Mouse (Mus musculus) liver, embryonic 16.5 days (tissue): ENCODE results near the gene Phf12. TPM values are rescaled to one million over a fixed set of nuclear protein-coding genes. Genes with fewer than 3 reads are reported as not detected.

Experiments used
- ATAC-seq: fragments of 200-750 bp; cut with Nextera tagmentation; 2 replicates; pipeline ENCODE4 v1.8.0; 2017; ENCODE audit warnings: low read depth, mild to moderate bottlenecking, moderate number of reproducible peaks, moderate library complexity
- H3K27ac ChIP-seq: fragments of 300-500 bp; sonication (generic); 2 replicates; pipeline ENCODE4 v1.5.1; 2014; ENCODE audit warnings: mild to moderate bottlenecking, low read length
- H3K27me3 ChIP-seq: fragments of 300-500 bp; sonication (generic); 2 replicates; pipeline ENCODE4 v1.6.1; 2014; ENCODE audit warnings: low read depth, low read length, mixed read lengths; ENCODE audit not compliant: control insufficient read depth, insufficient read depth
- H3K36me3 ChIP-seq: fragments of 300-500 bp; sonication (generic); 2 replicates; pipeline ENCODE4 v1.6.1; 2014; ENCODE audit warnings: mild to moderate bottlenecking; ENCODE audit not compliant: control insufficient read depth, insufficient read depth
- H3K4me1 ChIP-seq: fragments of 300-500 bp; sonication (generic); 2 replicates; pipeline ENCODE4 v1.6.1; 2014; ENCODE audit warnings: low read depth, low read length, mixed read lengths; ENCODE audit not compliant: control insufficient read depth
- H3K4me2 ChIP-seq: fragments of 300-500 bp; sonication (generic); 2 replicates; pipeline ENCODE4 v1.6.1; 2014; ENCODE audit warnings: low read depth, low read length, mixed read lengths
- H3K4me3 ChIP-seq: fragments of 300-500 bp; sonication (generic); 2 replicates; pipeline ENCODE4 v1.5.1; 2014; ENCODE audit warnings: low read depth, mild to moderate bottlenecking, low read length
- H3K9ac ChIP-seq: fragments of 300-500 bp; sonication (generic); 2 replicates; pipeline ENCODE4 v1.6.1; 2014; ENCODE audit warnings: low read depth, low read length
- H3K9me3 ChIP-seq: fragments of 300-500 bp; sonication (generic); replicated peaks from 2 replicates; pipeline ENCODE4 v1.6.1; 2016; ENCODE audit warnings: low read length; ENCODE audit not compliant: control insufficient read depth
- WGBS: fragments of 180-500 bp; shearing (Covaris S2); extraction: QIAGEN DNeasy Blood & Tissue Kit; methylation state at CpG from one replicate; pipeline ENCODE4 v1.1.7; 2014; ENCODE audit not compliant: insufficient replicate concordance; 5-methylcytosine and 5-hydroxymethylcytosine counted together
- polyA plus RNA-seq: library from polyadenylated mRNA; unstranded; fragments of >200 nt; fragmentation: Nextera tagmentation; extraction: Ambion mirVana; gene quantifications from 2 replicates; pipeline ENCODE4 v1.2.1, GENCODE M21; 2015

Gene Phf12
- polyA plus RNA-seq, 1 experiment from 2014 or later = 5.3 TPM

DNA sequence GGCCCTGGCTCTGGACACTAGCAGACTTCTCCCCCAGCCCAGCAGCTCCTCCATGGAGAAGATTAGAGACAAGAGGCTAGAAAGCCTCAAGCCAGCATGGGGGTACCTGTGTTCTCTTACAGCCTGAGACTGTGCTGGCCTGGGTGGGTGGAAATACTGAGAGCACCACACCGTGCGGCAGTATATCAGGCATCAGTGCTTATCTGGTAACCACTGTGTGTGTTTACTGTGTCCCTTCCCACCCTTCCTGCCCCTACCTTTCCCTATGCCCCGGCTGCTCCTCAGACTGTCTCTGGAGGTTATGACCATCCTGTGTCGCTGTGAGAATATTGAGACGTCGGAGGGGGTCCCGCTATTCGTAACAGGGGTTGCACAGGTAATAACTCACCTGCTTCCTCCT lies 70.5 kb downstream of the Phf12 start:
- H3K4me2 ChIP-seq = 0 out of 2 replicates have a peak overlapping the region, but pooled peaks have one; percentile 16
- peak overlapping the region; percentile 33 for H3K9ac ChIP-seq

DNA sequence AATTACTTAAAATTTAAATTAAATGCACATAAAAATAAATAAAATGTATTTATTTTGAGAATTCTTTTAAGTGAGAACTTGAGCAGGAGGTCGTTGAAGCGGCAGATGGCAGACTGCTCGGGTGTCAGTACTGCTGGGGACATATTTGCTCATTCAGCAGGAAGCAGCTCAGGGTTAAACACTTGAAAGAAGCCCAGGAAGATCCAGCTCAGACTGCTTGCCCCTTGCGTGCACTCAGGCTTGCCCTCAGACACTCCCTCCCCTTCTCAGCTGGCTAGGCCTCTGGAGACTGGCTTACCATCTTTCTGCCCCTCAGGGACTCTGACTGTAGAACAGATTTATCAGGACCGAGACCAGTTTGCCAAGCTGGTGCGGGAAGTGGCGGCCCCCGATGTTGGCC lies 74.4 kb downstream of the Phf12 start:
- H3K27ac ChIP-seq = no peak overlapping the region
- 82% methylated on average over 8 of the region's 8 CpGs for WGBS

More for the DNA sequence above, 70.5 kb downstream of the Phf12 start:
- H3K36me3 ChIP-seq = no peaks in the 10 kb centered on the region
- H3K4me1 ChIP-seq = peaks cover 12% of the 10 kb centered on the region
- ATAC-seq = peak; percentile 88
- H3K9me3 ChIP-seq = no peaks in the 10 kb centered on the region
- no peak overlapping the region for H3K4me3 ChIP-seq
- no peaks in the 10 kb centered on the region for H3K27me3 ChIP-seq
- peak overlapping the region; percentile 3; the same call in 1 of the 2 replicates for H3K27ac ChIP-seq
- WGBS = 58% methylated on average over 8 of the region's 8 CpGs

GRCm38 (mm10) chr11:78059833-78060757 lies 77.5 kb downstream of the Phf12 start:
- H3K27ac ChIP-seq = peak overlapping the region; percentile 82
- 39% methylated on average over 9 of the region's 9 CpGs for WGBS
- H3K4me1 ChIP-seq = peaks cover 42% of the 10 kb centered on the region
- ATAC-seq = peak; percentile 85
- no peaks in the 10 kb centered on the region for H3K27me3 ChIP-seq
- peak overlapping the region; percentile 10 for H3K4me3 ChIP-seq
- H3K36me3 ChIP-seq = 0 out of 2 replicates have a peak, but pooled peaks cover 2% of the 10 kb centered on the region
- peak overlapping the region; percentile 46 for H3K9ac ChIP-seq
- no peaks in the 10 kb centered on the region for H3K9me3 ChIP-seq
- peak overlapping the region; percentile 50 for H3K4me2 ChIP-seq

More for the DNA sequence above, 74.4 kb downstream of the Phf12 start:
- Histone ChIP-seq H3K4me1 (peaks cover 32% of the 10 kb centered on the region), H3K9me3 (no peaks in the 10 kb centered on the region), H3K36me3 (0 out of 2 replicates have a peak, but pooled peaks cover 2% of the 10 kb centered on the region), H3K9ac (no peak overlapping the region), H3K4me2 (no peak overlapping the region), H3K27me3 (no peaks in the 10 kb centered on the region), H3K4me3 (no peak overlapping the region)
- ATAC-seq = no peak

GRCm38 (mm10) chr11:78062563-78062962 lies 80.0 kb downstream of the Phf12 start:
- H3K27me3 ChIP-seq = no peaks in the 10 kb centered on the region
- no peak for ATAC-seq
- peak overlapping the region; percentile 42 for H3K9ac ChIP-seq
- peaks cover 64% of the 10 kb centered on the region for H3K4me1 ChIP-seq
- no peak overlapping the region for H3K4me3 ChIP-seq
- H3K36me3 ChIP-seq = 0 out of 2 replicates have a peak, but pooled peaks cover 2% of the 10 kb centered on the region
- 59% methylated on average over 1 of the region's 1 CpGs for WGBS
- no peaks in the 10 kb centered on the region for H3K9me3 ChIP-seq
- H3K4me2 ChIP-seq = no peak overlapping the region
- H3K27ac ChIP-seq = peak overlapping the region; percentile 87

DNA sequence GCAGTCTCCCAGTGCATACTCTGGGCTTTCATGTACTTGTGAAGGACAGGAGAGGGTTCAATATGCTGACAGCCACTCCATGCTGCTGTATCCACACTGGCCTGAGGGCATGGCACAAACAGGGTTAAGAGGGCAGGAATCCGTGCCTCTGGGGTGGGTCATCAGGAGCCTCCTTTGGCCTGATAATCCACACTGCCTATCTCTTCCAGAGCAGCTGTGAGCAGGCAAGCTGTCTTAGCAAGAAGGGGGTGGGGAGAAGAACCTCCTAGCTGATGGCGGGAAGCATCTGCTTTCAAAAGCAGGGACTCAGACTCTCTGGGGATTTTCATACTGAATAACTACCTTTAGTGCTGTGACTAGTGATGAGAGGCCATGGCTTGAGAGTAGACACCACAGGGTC lies 83.4 kb downstream of the Phf12 start:
- Histone ChIP-seq H3K4me3 (peak overlapping the region; percentile 38), H3K4me2 (peak overlapping the region; percentile 54), H3K27me3 (no peaks in the 10 kb centered on the region), H3K36me3 (no peaks in the 10 kb centered on the region), H3K27ac (peak overlapping the region; percentile 98), H3K9ac (peak overlapping the region; percentile 75), H3K9me3 (no peaks in the 10 kb centered on the region), H3K4me1 (peaks cover 81% of the 10 kb centered on the region)
- peak; percentile 80 for ATAC-seq
- 17% methylated on average over 2 of the region's 2 CpGs for WGBS

DNA sequence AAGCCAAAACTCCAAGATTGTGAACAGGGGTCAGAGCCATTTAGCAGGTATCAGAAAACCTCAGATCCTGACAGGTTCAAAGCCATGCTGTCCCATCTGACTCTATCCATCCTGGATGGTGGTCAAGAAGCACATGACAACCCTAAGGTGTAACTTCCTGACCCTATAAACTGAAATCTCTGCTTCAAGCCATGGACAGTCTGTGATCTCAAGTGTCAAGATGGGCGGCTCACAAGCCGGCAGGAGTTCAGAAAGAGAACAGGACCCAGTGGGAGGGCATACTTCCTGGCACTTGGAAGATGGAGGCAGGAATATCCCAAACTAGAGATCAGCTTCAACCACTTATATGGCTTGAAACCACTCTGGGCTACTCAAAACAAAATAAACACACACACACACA lies 84.1 kb downstream of the Phf12 start:
- H3K27ac ChIP-seq = peak overlapping the region; percentile 98
- H3K36me3 ChIP-seq = no peaks in the 10 kb centered on the region
- H3K4me3 ChIP-seq = no peak overlapping the region
- 59% methylated on average over 2 of the region's 2 CpGs for WGBS
- H3K4me2 ChIP-seq = peak overlapping the region; percentile 51
- ATAC-seq = no peak
- peak overlapping the region; percentile 75 for H3K9ac ChIP-seq
- H3K27me3 ChIP-seq = no peaks in the 10 kb centered on the region
- no peaks in the 10 kb centered on the region for H3K9me3 ChIP-seq
- peaks cover 76% of the 10 kb centered on the region for H3K4me1 ChIP-seq

DNA sequence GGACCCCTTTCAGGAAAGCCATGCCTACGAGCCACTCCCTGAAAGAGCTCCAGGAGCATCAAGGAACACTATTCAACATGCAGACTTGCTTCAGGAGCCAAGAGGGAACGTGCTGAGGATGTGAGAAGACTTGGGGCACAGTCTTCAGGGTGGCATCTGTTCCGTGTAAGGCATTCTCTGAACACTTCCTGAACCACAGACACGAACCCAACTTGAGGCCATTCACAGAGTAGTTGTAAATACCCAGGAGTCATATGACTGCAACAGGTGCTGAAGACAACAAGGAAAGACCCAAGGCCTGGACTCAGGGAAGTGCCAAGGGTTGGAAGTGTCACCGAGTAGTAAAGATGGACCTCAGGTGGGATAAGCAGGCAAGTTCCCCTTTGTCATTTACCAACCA lies 85.0 kb downstream of the Phf12 start:
- Histone ChIP-seq H3K4me3 (peak overlapping the region; percentile 5; the same call in 1 of the 2 replicates), H3K4me1 (peaks cover 69% of the 10 kb centered on the region), H3K36me3 (no peaks in the 10 kb centered on the region), H3K9ac (peak overlapping the region; percentile 75), H3K9me3 (no peaks in the 10 kb centered on the region), H3K27me3 (no peaks in the 10 kb centered on the region), H3K4me2 (peak overlapping the region; percentile 51), H3K27ac (peak overlapping the region; percentile 98)
- WGBS = 57% methylated on average over 5 of the region's 5 CpGs
- no peak for ATAC-seq

DNA sequence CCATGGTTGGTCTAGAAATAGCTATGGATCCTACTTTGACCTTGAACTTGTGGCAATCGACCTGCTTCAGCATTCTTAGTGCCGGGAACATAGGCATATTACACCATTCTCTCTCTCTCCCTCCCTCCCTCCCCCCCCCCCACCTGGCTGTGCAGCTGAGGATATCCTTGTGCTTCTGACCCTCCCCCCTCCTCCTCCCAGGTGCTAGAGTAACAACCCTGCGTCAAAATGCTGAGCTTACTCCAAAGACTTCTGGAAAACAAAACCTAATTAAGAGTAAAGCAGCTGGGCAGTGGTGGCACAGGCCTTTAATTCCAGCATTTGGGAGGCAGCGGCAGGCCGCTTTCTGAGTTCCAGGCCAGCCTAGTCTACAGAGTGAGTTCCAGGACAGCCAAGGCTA lies 86.6 kb downstream of the Phf12 start:
- Histone ChIP-seq H3K36me3 (0 out of 2 replicates have a peak, but pooled peaks cover 4% of the 10 kb centered on the region), H3K9ac (peak overlapping the region; percentile 75), H3K4me2 (peak overlapping the region; percentile 79), H3K27ac (peak overlapping the region; percentile 98), H3K4me1 (peaks cover 61% of the 10 kb centered on the region), H3K27me3 (no peaks in the 10 kb centered on the region), H3K4me3 (peak overlapping the region; percentile 74), H3K9me3 (no peaks in the 10 kb centered on the region)
- WGBS = 28% methylated on average over 5 of the region's 5 CpGs
- no peak for ATAC-seq

DNA sequence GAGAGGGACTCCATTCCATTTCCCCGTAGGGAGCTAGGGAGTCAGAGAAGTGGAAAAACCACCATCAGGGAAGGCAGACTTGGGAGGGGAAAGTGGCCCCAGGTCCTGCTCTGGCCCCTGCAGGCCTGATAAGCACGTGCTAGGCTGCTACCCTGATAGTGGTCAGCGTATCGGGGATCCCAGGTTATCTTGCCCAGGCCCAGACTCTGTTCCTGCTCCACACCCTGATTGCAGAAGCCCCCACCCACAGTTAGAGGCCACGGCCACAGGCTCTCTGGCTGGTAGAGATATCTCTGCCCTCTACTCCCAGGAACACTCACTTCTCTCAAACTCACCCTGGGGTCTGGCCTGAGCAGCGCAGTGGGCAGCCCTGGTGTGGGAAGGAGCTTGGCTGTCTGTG lies 87.1 kb downstream of the Phf12 start:
- no peaks in the 10 kb centered on the region for H3K27me3 ChIP-seq
- peak overlapping the region; percentile 100 for H3K27ac ChIP-seq
- no peaks in the 10 kb centered on the region for H3K9me3 ChIP-seq
- ATAC-seq = peak; percentile 74
- H3K9ac ChIP-seq = peak overlapping the region; percentile 94
- H3K36me3 ChIP-seq = peaks cover 9% of the 10 kb centered on the region
- peak overlapping the region; percentile 74 for H3K4me3 ChIP-seq
- WGBS = 27% methylated on average over 6 of the region's 6 CpGs
- H3K4me2 ChIP-seq = peak overlapping the region; percentile 79
- peaks cover 56% of the 10 kb centered on the region for H3K4me1 ChIP-seq
